Mouse (Mus musculus) embryonic fibroblast, embryonic 13.5 days (primary cell): ENCODE measurements around the gene Spata13.

Source experiments
- CTCF ChIP-seq: IDR thresholded peaks from 2 replicates; pipeline ENCODE4 v1.5.1; 2011; ENCODE audit warnings: mild to moderate bottlenecking, control low read depth, low read length, moderate library complexity, borderline replicate concordance; ENCODE audit not compliant: insufficient read depth
- POLR2A ChIP-seq: IDR thresholded peaks from 2 replicates; pipeline ENCODE4 v1.6.1; 2011; ENCODE audit warnings: low read depth, mild to moderate bottlenecking, control low read depth, low read length, moderate library complexity

DNA sequence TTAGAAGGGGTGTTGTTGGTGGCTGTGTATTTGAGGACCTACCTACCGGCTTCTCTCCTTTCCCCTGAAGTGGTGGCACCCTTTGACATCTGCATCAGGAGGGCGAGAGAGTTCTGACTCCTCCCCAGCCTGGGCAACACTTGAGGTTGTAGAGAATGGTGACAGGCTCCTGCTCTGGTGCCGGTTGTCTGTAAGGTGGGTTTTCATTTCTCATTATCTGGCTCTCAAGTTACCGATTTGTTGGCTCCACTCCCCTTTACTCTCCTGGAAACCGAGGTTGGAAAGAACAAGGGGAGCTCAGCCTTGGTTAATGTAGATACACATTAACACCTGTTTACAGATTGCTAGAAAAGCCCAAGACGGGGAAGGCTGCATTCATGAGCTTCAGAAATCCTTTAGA is 31.5 kb downstream of the Spata13 start:
- TF ChIP-seq CTCF (no peak), POLR2A (no peak)
